Mouse (Mus musculus): Measurements from ENCODE around the gene Gtf2e1. TPM values are rescaled to one million over a fixed set of nuclear protein-coding genes. Genes with fewer than 3 reads are reported as not detected.

Gtf2e1 gene
- polyA plus RNA-seq, 1 experiment from 2014 or later, result 5.8 TPM

DNA sequence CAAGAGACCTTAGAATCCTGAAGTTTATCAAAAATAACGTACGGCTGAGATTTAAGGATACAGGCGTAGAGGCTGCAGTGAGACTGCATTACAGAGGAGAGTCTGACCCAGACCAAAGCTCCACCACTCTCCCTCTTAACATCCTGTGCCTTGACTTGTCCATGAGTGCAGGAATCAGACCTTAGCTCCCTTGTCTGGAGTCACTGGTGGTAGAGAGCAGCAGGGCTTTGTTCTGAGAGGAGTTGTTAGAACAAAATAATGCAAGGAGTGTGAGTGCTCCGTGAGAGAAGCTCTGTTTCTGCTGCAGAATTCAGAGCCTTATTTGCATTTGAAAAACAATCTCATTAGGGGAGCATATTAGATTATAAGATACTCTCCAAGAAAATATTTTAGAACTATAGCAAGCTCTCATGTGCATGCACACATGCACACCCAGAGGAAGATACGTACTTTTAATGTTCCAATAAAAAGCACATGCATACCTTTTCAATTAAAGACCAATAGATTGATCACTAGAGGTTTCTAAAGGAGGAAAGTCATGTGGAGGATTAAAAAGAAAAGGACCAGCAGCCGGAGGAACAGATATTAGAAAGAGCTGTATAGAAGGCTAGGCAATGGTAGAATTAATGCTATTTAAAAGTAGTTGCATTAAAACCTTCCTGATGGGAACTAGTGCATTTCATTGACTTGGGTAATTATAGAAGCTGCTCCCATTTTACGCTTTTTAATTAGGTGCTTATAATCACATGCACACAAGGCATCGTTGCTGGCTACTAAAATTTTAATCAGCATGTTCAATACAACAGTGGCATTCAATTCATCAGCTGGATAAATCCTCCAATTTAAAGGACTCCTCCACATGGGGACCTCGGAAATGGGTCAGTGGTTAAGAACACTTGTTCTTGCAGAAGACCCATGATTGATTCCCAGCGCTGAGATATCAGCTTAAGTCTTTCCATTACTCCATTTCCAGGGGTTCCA lies 61.0 kb downstream of the Gtf2e1 start:
- no peak overlapping the region for H3K27ac ChIP-seq (ENCODE audit: low read depth)
- H3K4me2 ChIP-seq (ENCODE audit: low read depth, low read length), result no peak overlapping the region
- TF ChIP-seq EP300 (IDR thresholded peaks at IDR 0.05; ENCODE audit: low read depth) (no peak), CTCF (IDR thresholded peaks at IDR 0.05; ENCODE audit: low read depth) (no peak)
- H3K4me1 ChIP-seq (ENCODE audit: insufficient read depth), result 0 out of 2 replicates have a peak, but pooled peaks cover 2% of the 10 kb centered on the region
- no peaks in the 10 kb centered on the region for H3K36me3 ChIP-seq (replicated peaks; ENCODE audit: insufficient read depth, low read length)
- ATAC-seq (no peak), DNase-seq (no peak)
- 79% methylated on average over 10 of the region's 10 CpGs for WGBS (ENCODE audit: insufficient replicate concordance)
- no peaks in the 10 kb centered on the region for H3K27me3 ChIP-seq (ENCODE audit: insufficient read depth, low read length)
- H3K4me3 ChIP-seq (ENCODE audit: low read depth, low read length), result no peak overlapping the region
- H3K9me3 ChIP-seq (ENCODE audit: low read length), result no peaks in the 10 kb centered on the region
- H3K9ac ChIP-seq (replicated peaks), result no peak overlapping the region

- H3K27me3 ChIP-seq (ENCODE audit: insufficient read depth, low read length), result no peaks in the 10 kb centered on the region
- no peaks in the 10 kb centered on the region for H3K9me3 ChIP-seq (ENCODE audit: low read length)
- no peak overlapping the region for H3K9ac ChIP-seq (replicated peaks)
- H3K36me3 ChIP-seq (replicated peaks; ENCODE audit: insufficient read depth, low read length), result no peaks in the 10 kb centered on the region
- DNase-seq (no peak), ATAC-seq (no peak)
- no peak for TF ChIP-seq CTCF (IDR thresholded peaks at IDR 0.05; ENCODE audit: low read depth)
- no peak for TF ChIP-seq EP300 (IDR thresholded peaks at IDR 0.05; ENCODE audit: low read depth)
- H3K4me2 ChIP-seq (ENCODE audit: low read depth, low read length), result no peak overlapping the region
- no peak overlapping the region for H3K27ac ChIP-seq (ENCODE audit: low read depth)
- no peak overlapping the region for H3K4me3 ChIP-seq (ENCODE audit: low read depth, low read length)
- 65% methylated on average over 5 of the region's 5 CpGs for WGBS (ENCODE audit: insufficient replicate concordance)
- H3K4me1 ChIP-seq (ENCODE audit: insufficient read depth), result no peaks in the 10 kb centered on the region
Measured at GRCm38 (mm10) chr16:37472620-37473312, 66.8 kb downstream of the Gtf2e1 start.

DNA sequence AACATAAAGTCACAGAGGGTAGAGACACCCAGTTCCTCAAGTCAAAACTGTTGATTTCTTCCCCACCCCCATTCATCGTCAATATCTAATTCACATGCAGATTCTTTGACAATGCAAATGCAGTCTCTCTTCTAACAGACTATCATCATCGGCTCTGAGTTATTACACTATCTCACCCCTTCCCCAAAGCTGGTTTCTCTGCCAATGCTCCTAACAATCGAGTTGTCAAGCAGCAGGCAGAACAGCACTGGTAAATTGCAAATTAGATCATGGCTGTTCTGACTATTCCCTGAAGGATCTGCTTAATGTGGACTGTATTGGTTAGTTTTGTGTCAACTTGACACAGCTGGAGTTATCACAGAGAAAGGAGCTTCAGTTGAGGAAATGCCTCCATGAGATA lies 70.0 kb downstream of the Gtf2e1 start:
- Histone ChIP-seq H3K4me2 (ENCODE audit: low read depth, low read length) (no peak overlapping the region), H3K36me3 (replicated peaks; ENCODE audit: insufficient read depth, low read length) (no peaks in the 10 kb centered on the region), H3K9me3 (ENCODE audit: low read length) (no peaks in the 10 kb centered on the region), H3K9ac (replicated peaks) (no peak overlapping the region), H3K27me3 (ENCODE audit: insufficient read depth, low read length) (no peaks in the 10 kb centered on the region), H3K4me1 (ENCODE audit: insufficient read depth) (no peaks in the 10 kb centered on the region), H3K27ac (ENCODE audit: low read depth) (no peak overlapping the region), H3K4me3 (ENCODE audit: low read depth, low read length) (no peak overlapping the region)
- ATAC-seq (no peak), DNase-seq (no peak)
- TF ChIP-seq CTCF (IDR thresholded peaks at IDR 0.05; ENCODE audit: low read depth) (no peak), EP300 (IDR thresholded peaks at IDR 0.05; ENCODE audit: low read depth) (no peak)
- 71% methylated on average over 3 of the region's 3 CpGs for WGBS (ENCODE audit: insufficient replicate concordance)

DNA sequence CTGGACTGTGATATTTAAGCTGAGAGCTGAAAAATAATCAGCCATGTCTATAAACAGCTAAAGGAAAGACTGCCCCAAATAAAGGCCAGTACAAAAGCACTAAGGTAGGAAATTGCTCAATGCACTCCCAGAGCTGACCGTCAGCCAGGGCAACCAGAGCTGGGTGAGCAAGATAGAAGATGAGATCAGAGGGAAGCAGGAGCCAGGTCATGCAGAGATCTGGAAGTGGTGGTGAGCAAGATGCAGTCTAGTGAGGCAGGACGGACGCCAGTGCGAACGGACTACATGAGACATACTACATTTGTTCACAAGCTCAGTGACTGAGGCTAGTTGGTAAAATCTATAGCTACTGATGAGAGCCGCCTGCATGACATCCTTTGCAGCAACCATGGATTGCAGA lies 75.6 kb downstream of the Gtf2e1 start:
- Histone ChIP-seq H3K36me3 (replicated peaks; ENCODE audit: insufficient read depth, low read length) (no peaks in the 10 kb centered on the region), H3K9me3 (ENCODE audit: low read length) (no peaks in the 10 kb centered on the region), H3K9ac (replicated peaks) (no peak overlapping the region), H3K4me2 (ENCODE audit: low read depth, low read length) (no peak overlapping the region), H3K27me3 (ENCODE audit: insufficient read depth, low read length) (no peaks in the 10 kb centered on the region), H3K27ac (ENCODE audit: low read depth) (no peak overlapping the region), H3K4me3 (ENCODE audit: low read depth, low read length) (no peak overlapping the region), H3K4me1 (ENCODE audit: insufficient read depth) (no peaks in the 10 kb centered on the region)
- 69% methylated on average over 6 of the region's 6 CpGs for WGBS (ENCODE audit: insufficient replicate concordance)
- no peak for TF ChIP-seq EP300 (IDR thresholded peaks at IDR 0.05; ENCODE audit: low read depth)
- no peak for TF ChIP-seq CTCF (IDR thresholded peaks at IDR 0.05; ENCODE audit: low read depth)
- DNase-seq (no peak), ATAC-seq (no peak)

DNA sequence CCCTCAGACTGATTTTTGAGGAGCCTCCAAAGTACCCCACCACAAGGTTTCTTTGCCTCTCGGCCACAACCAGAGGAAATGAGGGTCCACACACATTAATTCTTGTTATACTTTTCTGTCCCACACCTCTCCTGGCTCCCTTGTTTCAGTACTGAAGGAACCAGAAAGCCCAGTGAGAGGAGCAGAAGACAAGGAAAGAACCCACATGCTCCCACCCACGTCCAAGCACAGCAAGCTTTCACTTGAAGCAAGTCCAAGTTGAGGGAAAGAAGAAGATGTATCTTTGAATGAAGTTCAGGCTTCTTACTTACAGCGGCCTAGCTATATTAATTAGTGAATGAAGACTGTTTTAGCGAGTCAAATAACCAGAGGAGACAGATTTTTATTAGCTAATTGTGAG lies 76.7 kb downstream of the Gtf2e1 start:
- no peaks in the 10 kb centered on the region for H3K27me3 ChIP-seq (ENCODE audit: insufficient read depth, low read length)
- no peak overlapping the region for H3K27ac ChIP-seq (ENCODE audit: low read depth)
- DNase-seq, result no peak
- no peaks in the 10 kb centered on the region for H3K4me1 ChIP-seq (ENCODE audit: insufficient read depth)
- H3K36me3 ChIP-seq (replicated peaks; ENCODE audit: insufficient read depth, low read length), result no peaks in the 10 kb centered on the region
- TF ChIP-seq CTCF (IDR thresholded peaks at IDR 0.05; ENCODE audit: low read depth) (no peak), EP300 (IDR thresholded peaks at IDR 0.05; ENCODE audit: low read depth) (no peak)
- H3K4me2 ChIP-seq (ENCODE audit: low read depth, low read length), result no peak overlapping the region
- no peak overlapping the region for H3K4me3 ChIP-seq (ENCODE audit: low read depth, low read length)
- no peaks in the 10 kb centered on the region for H3K9me3 ChIP-seq (ENCODE audit: low read length)
- H3K9ac ChIP-seq (replicated peaks), result no peak overlapping the region
- no peak for ATAC-seq
- 61% methylated on average over 4 of the region's 4 CpGs for WGBS (ENCODE audit: insufficient replicate concordance)

DNA sequence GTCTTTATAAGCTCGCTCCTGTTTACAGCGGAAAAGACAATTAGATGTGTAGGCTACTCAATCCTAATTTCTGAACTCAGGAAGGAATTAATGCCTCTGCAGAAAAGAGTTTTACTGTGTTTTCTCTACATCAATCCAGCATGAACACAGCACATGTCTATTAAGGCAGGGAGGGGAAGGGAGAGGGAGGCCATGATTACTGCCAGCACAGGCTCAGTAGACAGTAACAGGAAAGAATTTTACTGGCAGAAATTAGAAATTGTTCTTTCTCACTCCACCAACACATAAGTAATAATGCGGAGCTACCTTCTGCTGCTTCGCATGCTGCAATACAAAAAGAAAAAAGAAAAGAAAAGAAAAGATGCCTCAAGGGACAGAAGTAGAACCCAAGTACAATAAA lies 78.0 kb downstream of the Gtf2e1 start:
- no peak overlapping the region for H3K27ac ChIP-seq (ENCODE audit: low read depth)
- ATAC-seq (no peak), DNase-seq (no peak)
- H3K9ac ChIP-seq (replicated peaks), result no peak overlapping the region
- no peaks in the 10 kb centered on the region for H3K27me3 ChIP-seq (ENCODE audit: insufficient read depth, low read length)
- no peaks in the 10 kb centered on the region for H3K9me3 ChIP-seq (ENCODE audit: low read length)
- no peak overlapping the region for H3K4me2 ChIP-seq (ENCODE audit: low read depth, low read length)
- TF ChIP-seq EP300 (IDR thresholded peaks at IDR 0.05; ENCODE audit: low read depth) (no peak), CTCF (IDR thresholded peaks at IDR 0.05; ENCODE audit: low read depth) (no peak)
- H3K4me3 ChIP-seq (ENCODE audit: low read depth, low read length), result no peak overlapping the region
- H3K4me1 ChIP-seq (ENCODE audit: insufficient read depth), result no peaks in the 10 kb centered on the region
- 81% methylated on average over 4 of the region's 4 CpGs for WGBS (ENCODE audit: insufficient replicate concordance)
- no peaks in the 10 kb centered on the region for H3K36me3 ChIP-seq (replicated peaks; ENCODE audit: insufficient read depth, low read length)

Other genes starting within 250 kb of the Gtf2e1 start
- gene Stxbp5l, start 154.8 kb downstream of the Gtf2e1 start, polyA plus RNA-seq (2015; fragmentation: Nextera tagmentation; extraction: Ambion mirVana), result 0.07 TPM in 1 of 2 replicates, not detected in the other
- 14.2 and 14.9 TPM in 2 replicates for gene Rabl3, start 96 bp upstream of the Gtf2e1 start, polyA plus RNA-seq (2015; fragmentation: Nextera tagmentation; extraction: Ambion mirVana)
- gene Hgd, start 40.4 kb upstream of the Gtf2e1 start, polyA plus RNA-seq (2015; fragmentation: Nextera tagmentation; extraction: Ambion mirVana), result 131 and 153 TPM in 2 replicates
- gene Ndufb4, start 114.7 kb upstream of the Gtf2e1 start, polyA plus RNA-seq (2015; fragmentation: Nextera tagmentation; extraction: Ambion mirVana), result 67.3 and 77.7 TPM in 2 replicates
- gene Fstl1, start 237.1 kb upstream of the Gtf2e1 start, polyA plus RNA-seq (2015; fragmentation: Nextera tagmentation; extraction: Ambion mirVana), result 14.9 and 15.5 TPM in 2 replicates

All from liver, postnatal 0 days (tissue).